Mouse (Mus musculus) hindlimb bud, embryonic 11.5 days (tissue): Measurements from ENCODE around the gene Olfr545.
A peak's percentile ranks its signal among the peaks of the same experiment; 100 is the strongest.

Experiments
- DNase-seq: peaks from one replicate; pipeline ENCODE4 v3.0.0-alpha.2; 2012; ENCODE audit warnings: low read depth, low spot score; ENCODE audit errors: extremely low spot score

Gene Olfr545

DNA sequence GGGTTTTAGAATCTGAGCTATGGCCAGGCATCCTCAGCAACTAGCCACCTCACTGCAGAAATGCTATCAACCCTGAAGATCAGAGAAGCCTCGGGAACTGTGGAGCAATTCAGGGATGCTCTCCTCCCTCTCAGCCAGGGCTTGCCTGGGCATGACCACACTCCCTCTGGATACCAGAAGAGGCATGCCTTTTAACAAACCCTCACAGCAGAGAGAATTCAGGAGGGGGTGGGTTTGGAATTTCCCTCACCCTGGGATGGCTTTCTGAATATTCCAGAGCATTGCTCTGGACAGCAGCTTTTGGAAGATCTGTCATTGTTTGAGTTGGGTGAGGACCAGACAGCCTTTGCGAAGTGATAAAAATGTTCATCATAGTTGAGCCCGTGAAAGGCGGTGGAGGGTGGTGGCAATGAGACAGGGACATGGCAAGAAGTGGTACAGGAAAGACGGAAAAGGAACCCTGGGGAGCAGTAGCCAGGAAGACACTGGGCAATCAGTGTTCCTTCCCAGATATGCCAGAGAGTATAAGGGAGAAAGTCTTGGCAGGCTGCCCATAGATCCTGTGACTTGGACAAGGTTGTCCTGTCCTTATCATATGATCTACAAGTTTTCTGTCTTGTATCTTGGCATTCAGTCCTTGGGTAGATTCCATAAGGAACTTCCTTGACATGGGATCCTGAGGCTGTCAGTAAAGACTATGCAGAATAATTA, 19.9 kb downstream of the Olfr545 start:
- DNase-seq: no peak

DNA sequence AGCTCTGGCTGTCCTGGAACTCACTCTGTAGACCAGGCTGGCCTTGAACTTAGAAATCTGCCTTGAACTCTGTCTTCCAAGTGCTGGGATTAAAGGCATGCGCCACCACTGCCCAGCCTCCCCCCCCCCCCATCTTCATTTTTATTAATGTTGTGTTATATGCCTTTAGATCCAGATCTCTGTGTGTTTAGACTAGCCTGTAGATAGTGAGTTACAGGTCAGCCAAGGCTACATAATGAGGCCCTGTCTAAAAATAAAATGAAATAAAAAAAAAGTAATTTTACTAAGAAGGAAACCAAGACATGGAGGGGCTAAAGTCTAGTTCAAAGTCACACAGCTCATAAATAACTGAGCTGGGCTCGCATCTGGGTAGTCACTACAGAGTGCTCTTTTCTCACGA, 20.4 kb downstream of the Olfr545 start:
- no peak for DNase-seq

DNA sequence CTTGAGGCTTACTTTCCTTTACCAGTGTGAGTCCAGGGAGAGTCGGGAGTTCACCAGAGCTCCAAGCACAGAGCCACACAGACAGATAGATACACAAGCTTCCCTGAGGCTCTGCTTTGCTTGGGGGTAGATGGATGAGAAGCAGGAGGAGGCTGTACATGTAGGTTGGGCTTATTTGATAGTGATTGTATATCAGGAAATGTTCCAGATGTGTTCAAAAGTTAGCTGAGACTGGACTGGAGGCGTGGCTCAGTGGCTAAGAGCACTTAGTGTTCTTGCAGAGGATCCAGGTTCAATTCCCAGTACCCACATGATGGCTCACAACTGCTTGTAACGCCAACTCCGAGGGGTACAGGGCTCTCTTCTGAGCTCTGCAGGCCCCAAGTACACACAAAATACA, 20.9 kb downstream of the Olfr545 start:
- DNase-seq: no peak

DNA sequence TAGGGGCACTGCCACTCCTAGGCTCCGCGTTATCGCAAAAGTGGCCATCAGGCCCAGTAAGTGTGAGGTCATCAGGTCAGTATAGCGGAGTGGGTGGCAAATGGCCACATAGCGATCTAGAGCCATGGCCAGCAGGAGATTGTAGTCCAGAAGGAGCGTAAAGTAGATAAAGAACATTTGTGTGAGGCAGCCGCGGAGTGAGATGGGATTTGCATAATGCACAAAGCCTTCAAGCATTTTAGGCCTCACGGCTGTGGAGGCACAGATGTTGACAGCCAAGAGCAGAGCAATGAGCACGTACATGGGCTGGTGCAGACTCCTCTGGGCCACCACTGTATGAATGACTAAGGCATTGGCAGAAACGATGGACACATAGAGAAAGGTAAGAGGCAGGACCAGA, 22.0 kb downstream of the Olfr545 start:
- DNase-seq: no peak

DNA sequence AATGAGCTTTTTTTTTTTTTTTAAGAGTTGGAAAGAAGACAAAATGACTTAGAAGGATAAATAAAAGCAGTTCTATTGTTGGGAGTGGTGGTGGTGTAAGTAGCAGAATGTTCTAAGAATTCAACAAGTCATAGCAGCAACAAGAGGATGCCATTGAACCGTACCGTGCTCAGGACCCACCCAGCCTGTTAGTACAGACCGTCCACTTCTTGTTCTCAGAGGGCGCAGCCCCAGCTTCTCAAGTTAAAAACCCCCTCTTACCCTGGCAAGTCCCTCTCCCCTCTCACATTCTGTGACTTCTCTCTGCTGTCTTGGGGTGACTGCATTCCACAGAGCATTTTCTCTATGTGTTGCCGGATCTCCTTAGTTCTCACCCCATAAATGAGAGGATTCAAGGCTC, 22.8 kb downstream of the Olfr545 start:
- DNase-seq: no peak

DNA sequence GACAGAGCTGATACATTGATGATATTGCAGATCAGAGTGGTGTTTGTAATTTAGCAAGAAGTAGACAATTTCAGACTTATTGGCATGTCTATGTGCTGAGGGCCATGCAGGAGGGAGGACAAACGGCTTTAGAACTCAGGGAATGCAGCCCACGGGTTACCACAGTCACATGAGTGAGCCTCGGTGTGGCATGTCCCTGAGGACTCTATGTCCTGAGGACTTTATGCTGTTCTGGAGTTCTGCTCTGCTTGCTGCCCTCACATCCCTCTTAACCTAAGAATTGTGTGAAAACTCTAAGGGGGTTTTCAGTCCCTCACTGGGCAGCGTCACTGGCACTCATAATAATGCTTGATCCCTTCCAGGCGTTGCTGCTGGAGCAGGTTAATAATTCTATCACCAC, 26.7 kb downstream of the Olfr545 start:
- no peak for DNase-seq

DNA sequence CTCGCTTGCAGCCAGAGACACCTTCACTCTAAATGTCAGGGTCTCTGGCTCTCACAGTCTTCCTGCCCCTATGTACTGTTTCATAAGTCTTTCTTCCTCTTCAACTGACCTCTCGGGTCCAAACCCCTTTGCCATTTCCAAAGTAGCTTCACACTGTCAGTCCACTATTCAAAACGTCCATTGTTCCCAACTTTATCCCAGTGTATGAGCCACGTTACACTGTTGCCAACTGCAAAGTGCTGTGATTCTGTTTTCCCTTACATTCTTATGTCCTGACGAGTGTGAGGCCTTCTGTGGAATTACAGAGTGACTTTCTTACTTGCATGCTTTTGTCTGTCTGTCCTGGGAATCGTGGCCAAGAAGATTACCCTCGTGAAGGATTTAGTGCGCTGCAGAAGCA, 31.8 kb downstream of the Olfr545 start:
- DNase-seq: no peak

DNA sequence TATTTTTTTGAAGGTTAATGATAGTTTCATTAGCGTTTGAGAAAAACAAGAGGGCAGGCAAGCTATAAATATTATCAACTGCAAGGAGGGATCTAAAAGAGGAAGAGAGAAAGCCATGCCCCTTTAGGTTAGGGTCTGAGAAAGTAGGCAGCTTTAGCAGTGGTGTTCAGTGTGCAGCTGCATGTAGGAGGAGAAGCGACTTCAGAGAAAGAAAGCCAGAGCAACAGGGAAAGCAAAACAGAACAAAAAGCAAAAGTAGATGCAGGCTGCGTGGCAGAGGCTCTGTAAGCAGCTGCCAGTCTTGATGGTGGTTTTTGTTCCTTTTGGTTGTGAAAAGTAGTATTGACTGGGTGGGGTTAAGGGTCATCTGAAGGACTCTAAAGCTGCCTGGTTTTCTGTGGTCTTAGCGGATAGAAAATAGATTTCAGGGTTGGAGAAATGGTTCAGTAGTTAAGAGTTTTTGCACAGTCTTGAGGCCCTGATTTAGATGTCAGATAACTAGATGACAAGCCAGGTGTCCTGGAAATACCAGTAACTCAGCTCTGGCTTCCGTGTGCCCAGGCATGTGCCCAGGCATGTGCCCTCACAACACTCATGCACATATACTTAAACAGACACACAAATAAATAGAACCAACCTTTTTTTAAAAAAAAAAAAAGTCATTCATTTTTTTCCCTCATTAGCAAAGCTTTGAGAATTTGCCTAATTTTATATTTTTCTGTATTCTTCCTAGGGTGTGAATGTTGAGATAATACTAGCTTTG, 40.6 kb downstream of the Olfr545 start:
- DNase-seq: no peak

DNA sequence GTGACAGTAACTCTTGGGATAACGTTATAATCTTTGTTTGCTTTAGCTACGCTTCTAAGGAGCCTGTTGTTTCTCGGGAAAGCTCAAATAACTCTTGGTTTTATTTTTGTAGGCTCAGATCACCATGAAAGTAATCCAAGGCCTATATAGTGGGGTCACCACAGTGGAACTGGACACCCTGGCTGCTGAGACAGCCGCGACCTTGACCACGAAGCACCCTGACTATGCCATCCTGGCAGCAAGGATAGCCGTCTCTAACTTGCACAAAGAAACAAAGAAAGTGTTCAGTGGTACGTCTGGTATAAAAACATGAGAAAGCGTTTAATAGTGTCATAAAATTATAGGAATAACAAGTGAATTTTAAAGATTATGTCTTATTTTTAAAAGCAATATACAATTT, 52.9 kb downstream of the Olfr545 start:
- DNase-seq: no peak

DNA sequence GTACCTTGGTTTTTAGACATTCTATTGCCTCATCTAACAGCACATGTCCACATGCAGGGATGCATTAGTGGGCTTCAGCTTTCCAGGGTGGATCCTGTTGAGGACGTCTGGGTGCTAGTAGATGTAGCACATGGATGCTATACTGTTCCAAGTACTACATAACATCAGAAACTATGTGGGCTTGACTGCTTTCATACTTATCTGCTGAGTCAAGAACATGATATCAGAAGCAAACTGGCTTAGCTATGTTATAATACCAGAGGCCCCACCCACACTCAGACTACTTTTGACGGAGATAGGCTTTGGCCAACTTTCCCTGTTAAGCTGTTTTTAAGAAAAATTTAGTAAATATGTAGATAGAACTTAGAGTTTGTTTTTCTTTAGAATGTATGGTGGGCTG, 55.1 kb downstream of the Olfr545 start:
- no peak for DNase-seq

DNA sequence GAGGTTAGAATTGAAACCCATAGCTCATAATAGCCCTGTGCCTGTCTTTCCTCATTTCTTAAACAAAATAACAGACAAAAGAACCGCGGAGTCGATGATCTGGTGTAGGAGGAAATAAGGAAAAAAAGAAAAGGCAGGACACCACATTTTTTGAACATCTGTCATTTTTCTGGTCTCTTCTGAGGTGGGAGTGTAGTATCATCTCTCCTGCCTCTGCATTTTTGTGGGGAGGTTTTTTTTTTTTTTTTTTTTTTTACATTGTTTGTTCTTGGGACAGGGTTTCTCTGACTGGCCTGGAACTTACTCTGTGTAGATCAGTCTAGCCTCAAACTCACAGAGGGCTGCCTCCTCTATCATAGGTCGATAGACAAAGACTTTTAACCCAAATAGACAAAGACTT, 56.9 kb downstream of the Olfr545 start:
- no peak for DNase-seq

DNA sequence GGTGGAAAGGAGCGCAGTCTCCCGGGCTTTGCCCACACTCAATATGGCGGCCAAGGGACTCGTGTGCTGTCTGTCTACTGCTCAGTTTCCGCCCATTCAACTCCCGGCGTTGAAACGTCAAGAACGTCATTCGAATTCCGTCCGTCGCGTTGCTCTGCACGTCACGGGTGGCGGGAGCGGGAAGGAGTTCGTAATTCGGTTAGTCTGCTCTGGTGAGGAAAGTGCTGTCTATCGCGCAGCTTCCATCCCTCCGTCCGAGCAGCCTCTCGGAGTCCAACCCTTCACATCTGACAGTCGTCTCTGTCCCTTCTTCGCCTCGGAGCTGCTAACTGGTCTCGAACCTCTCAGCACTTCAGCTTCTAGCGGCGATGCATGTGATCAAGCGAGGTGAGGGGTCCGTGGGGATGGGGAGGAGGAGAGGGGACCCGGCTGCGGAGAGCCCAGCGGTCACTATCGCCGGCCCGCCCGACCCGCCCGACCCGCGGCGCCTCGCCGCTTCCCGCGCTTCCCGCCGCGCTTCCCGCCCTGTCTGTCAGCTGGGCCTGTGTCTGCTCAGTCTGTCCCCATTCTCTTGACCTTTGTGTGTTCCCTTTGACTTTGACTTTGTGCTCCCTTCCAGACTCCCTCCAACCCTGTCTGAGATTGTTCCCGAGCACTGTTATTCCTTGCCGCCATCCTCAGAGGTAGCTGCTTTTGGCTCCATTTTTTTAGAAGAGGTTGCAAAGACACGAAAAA, 57.5 kb downstream of the Olfr545 start, which contains the start of gene Rrm1:
Gene Rrm1 (plus strand): TSS at position 39 of the 735 bp plus-strand sequence.
- DNase-seq: peak; percentile 97
